Mouse (Mus musculus): Measurements from ENCODE around the gene Plekhd1. TPM values are rescaled to one million over a fixed set of nuclear protein-coding genes. Genes with fewer than 3 reads are reported as not detected.
A peak's percentile ranks its signal among the peaks of the same experiment; 100 is the strongest.

The Plekhd1 gene
- polyA plus RNA-seq, 1 experiment from 2014 or later = 4.6 TPM

- no peaks in the 10 kb centered on the region for H3K9me3 ChIP-seq (ENCODE audit: low read depth, low read length)
- H3K4me3 ChIP-seq (ENCODE audit: low read depth, low read length) = no peak overlapping the region
- peaks cover 16% of the 10 kb centered on the region; the same call in 1 of the 2 replicates for H3K36me3 ChIP-seq (ENCODE audit: insufficient read depth)
- H3K9ac ChIP-seq = no peak overlapping the region
- TF ChIP-seq CTCF (IDR thresholded peaks at IDR 0.05; ENCODE audit: low read depth) = no peak
- H3K4me2 ChIP-seq = no peak overlapping the region
- H3K4me1 ChIP-seq (ENCODE audit: insufficient read depth) = no peaks in the 10 kb centered on the region
- no peak for DNase-seq
- no peak for ATAC-seq (ENCODE audit: insufficient read depth)
- no peaks in the 10 kb centered on the region for H3K27me3 ChIP-seq (ENCODE audit: insufficient read depth, low read length)
- WGBS = 93% methylated on average over 3 of the region's 3 CpGs
- H3K27ac ChIP-seq (ENCODE audit: low read depth) = no peak overlapping the region
These were observed 8.1 kb upstream of the Plekhd1 start for GRCm38 (mm10) chr12:80684316-80684715.

- no peak overlapping the region for H3K4me3 ChIP-seq (ENCODE audit: low read depth, low read length)
- no peaks in the 10 kb centered on the region for H3K9me3 ChIP-seq (ENCODE audit: low read depth, low read length)
- peaks cover 2% of the 10 kb centered on the region; the same call in 1 of the 2 replicates for H3K4me1 ChIP-seq (ENCODE audit: insufficient read depth)
- peaks cover 22% of the 10 kb centered on the region for H3K27me3 ChIP-seq (ENCODE audit: insufficient read depth, low read length)
- H3K9ac ChIP-seq = no peak overlapping the region
- 0 out of 2 replicates have a peak, but pooled peaks cover under 1% of the 10 kb centered on the region for H3K36me3 ChIP-seq (ENCODE audit: insufficient read depth)
- DNase-seq (peak; percentile 92), ATAC-seq (ENCODE audit: insufficient read depth) (peak; percentile 44)
- 37% methylated on average over 10 of the region's 10 CpGs for WGBS
- 0 out of 2 replicates have a peak overlapping the region, but pooled peaks have one; percentile 34 for H3K27ac ChIP-seq (ENCODE audit: low read depth)
- peak overlapping the region; percentile 45 for H3K4me2 ChIP-seq
- no peak for TF ChIP-seq CTCF (IDR thresholded peaks at IDR 0.05; ENCODE audit: low read depth)
These were observed 4.6 kb upstream of the Plekhd1 start for GRCm38 (mm10) chr12:80687788-80688211.

GRCm38 (mm10) chr12:80689696-80690095, 2.7 kb upstream of the Plekhd1 start:
- Histone ChIP-seq H3K9ac (no peak overlapping the region), H3K9me3 (ENCODE audit: low read depth, low read length) (no peaks in the 10 kb centered on the region), H3K36me3 (ENCODE audit: insufficient read depth) (no peaks in the 10 kb centered on the region), H3K27me3 (ENCODE audit: insufficient read depth, low read length) (peaks cover 36% of the 10 kb centered on the region), H3K4me2 (no peak overlapping the region), H3K27ac (ENCODE audit: low read depth) (no peak overlapping the region), H3K4me3 (ENCODE audit: low read depth, low read length) (no peak overlapping the region), H3K4me1 (ENCODE audit: insufficient read depth) (peaks cover 6% of the 10 kb centered on the region; the same call in 1 of the 2 replicates)
- 43% methylated on average over 5 of the region's 5 CpGs for WGBS
- no peak for TF ChIP-seq CTCF (IDR thresholded peaks at IDR 0.05; ENCODE audit: low read depth)
- ATAC-seq (ENCODE audit: insufficient read depth) (no peak), DNase-seq (peak; percentile 56)

- Histone ChIP-seq H3K36me3 (ENCODE audit: insufficient read depth) (no peaks in the 10 kb centered on the region), H3K27me3 (ENCODE audit: insufficient read depth, low read length) (peaks cover 37% of the 10 kb centered on the region), H3K9ac (no peak overlapping the region), H3K4me3 (ENCODE audit: low read depth, low read length) (peak overlapping the region; percentile 41), H3K9me3 (ENCODE audit: low read depth, low read length) (no peaks in the 10 kb centered on the region), H3K27ac (ENCODE audit: low read depth) (no peak overlapping the region), H3K4me2 (peak overlapping the region; percentile 72), H3K4me1 (ENCODE audit: insufficient read depth) (peaks cover 6% of the 10 kb centered on the region; the same call in 1 of the 2 replicates)
- DNase-seq = peak; percentile 31
- 12% methylated on average over 12 of the region's 12 CpGs for WGBS
- no peak for ATAC-seq (ENCODE audit: insufficient read depth)
- no peak for TF ChIP-seq CTCF (IDR thresholded peaks at IDR 0.05; ENCODE audit: low read depth)
These were observed 710 bp upstream of the Plekhd1 start for GRCm38 (mm10) chr12:80691671-80692091.

GRCm38 (mm10) chr12:80693700-80694099, 1.3 kb downstream of the Plekhd1 start:
- H3K4me1 ChIP-seq (ENCODE audit: insufficient read depth) = peaks cover 6% of the 10 kb centered on the region; the same call in 1 of the 2 replicates
- H3K9me3 ChIP-seq (ENCODE audit: low read depth, low read length) = no peaks in the 10 kb centered on the region
- H3K36me3 ChIP-seq (ENCODE audit: insufficient read depth) = no peaks in the 10 kb centered on the region
- TF ChIP-seq CTCF (IDR thresholded peaks at IDR 0.05; ENCODE audit: low read depth) = no peak
- DNase-seq = no peak
- H3K27me3 ChIP-seq (ENCODE audit: insufficient read depth, low read length) = peaks cover 37% of the 10 kb centered on the region
- ATAC-seq (ENCODE audit: insufficient read depth) = no peak
- H3K9ac ChIP-seq = no peak overlapping the region
- no peak overlapping the region for H3K4me3 ChIP-seq (ENCODE audit: low read depth, low read length)
- peak overlapping the region; percentile 72; the same call in 1 of the 2 replicates for H3K4me2 ChIP-seq
- no peak overlapping the region for H3K27ac ChIP-seq (ENCODE audit: low read depth)
- 25% methylated on average over 2 of the region's 2 CpGs for WGBS

- ATAC-seq (ENCODE audit: insufficient read depth) = no peak
- Histone ChIP-seq H3K9ac (no peak overlapping the region), H3K36me3 (ENCODE audit: insufficient read depth) (no peaks in the 10 kb centered on the region), H3K4me1 (ENCODE audit: insufficient read depth) (peaks cover 6% of the 10 kb centered on the region; the same call in 1 of the 2 replicates), H3K9me3 (ENCODE audit: low read depth, low read length) (no peaks in the 10 kb centered on the region), H3K27ac (ENCODE audit: low read depth) (no peak overlapping the region), H3K27me3 (ENCODE audit: insufficient read depth, low read length) (peaks cover 37% of the 10 kb centered on the region), H3K4me3 (ENCODE audit: low read depth, low read length) (no peak overlapping the region), H3K4me2 (no peak overlapping the region)
- WGBS = 73% methylated on average over 3 of the region's 3 CpGs
- TF ChIP-seq CTCF (IDR thresholded peaks at IDR 0.05; ENCODE audit: low read depth) = no peak
- no peak for DNase-seq
These were observed 2.6 kb downstream of the Plekhd1 start for GRCm38 (mm10) chr12:80695004-80695403.

- peak; percentile 24; the same call in 1 of the 2 replicates for TF ChIP-seq CTCF (IDR thresholded peaks at IDR 0.05; ENCODE audit: low read depth)
- Histone ChIP-seq H3K9ac (no peak overlapping the region), H3K36me3 (ENCODE audit: insufficient read depth) (no peaks in the 10 kb centered on the region), H3K27ac (ENCODE audit: low read depth) (no peak overlapping the region), H3K4me1 (ENCODE audit: insufficient read depth) (no peaks in the 10 kb centered on the region), H3K9me3 (ENCODE audit: low read depth, low read length) (no peaks in the 10 kb centered on the region), H3K4me3 (ENCODE audit: low read depth, low read length) (no peak overlapping the region), H3K27me3 (ENCODE audit: insufficient read depth, low read length) (peaks cover 6% of the 10 kb centered on the region; the same call in 1 of the 2 replicates), H3K4me2 (no peak overlapping the region)
- 78% methylated on average over 5 of the region's 5 CpGs for WGBS
- ATAC-seq (ENCODE audit: insufficient read depth) (no peak), DNase-seq (no peak)
These were observed 6.2 kb downstream of the Plekhd1 start for GRCm38 (mm10) chr12:80698526-80699143.

All from lung, embryonic 14.5 days (tissue).